Mouse (Mus musculus): ENCODE results near the gene Gm20479. TPM values are rescaled to one million over a fixed set of nuclear protein-coding genes. Genes with fewer than 3 reads are reported as not detected.

The Gm20479 gene
- polyA plus RNA-seq, 1 experiment, result 15.8 TPM

- Histone ChIP-seq H3K9me3 (replicated peaks; ENCODE audit: control insufficient read depth, insufficient read depth, low read length, poor library complexity, severe bottlenecking) (no peaks in the 10 kb centered on the region), H3K36me3 (ENCODE audit: control insufficient read depth, insufficient read depth, low read length, poor library complexity, severe bottlenecking) (no peaks in the 10 kb centered on the region), H3K27ac (ENCODE audit: insufficient read depth, low read length) (no peak overlapping the region), H3K27me3 (ENCODE audit: control insufficient read depth, insufficient read depth, low read length, poor library complexity, severe bottlenecking) (no peaks in the 10 kb centered on the region), H3K4me1 (ENCODE audit: control insufficient read depth, insufficient read depth, low read length) (peaks cover 6% of the 10 kb centered on the region), H3K4me3 (ENCODE audit: low read depth, low read length) (peak overlapping the region; percentile 20), H3K9ac (ENCODE audit: low read depth, poor library complexity, severe bottlenecking) (no peak overlapping the region)
- TF ChIP-seq POLR2A (IDR thresholded peaks at IDR 0.05; ENCODE audit: insufficient read depth, low read length) (no peak), EP300 (IDR thresholded peaks at IDR 0.05; ENCODE audit: insufficient read depth, low read depth, low read length) (0 out of 2 replicates have a peak, but pooled peaks have one; percentile 5), CTCF (IDR thresholded peaks at IDR 0.05; ENCODE audit: low read depth, low read length) (no peak)
Observed at GRCm38 (mm10) chr7:27366082-27366844, 9.0 kb upstream of the Gm20479 start.

GRCm38 (mm10) chr7:27364379-27364778 is 7.2 kb upstream of the Gm20479 start:
- peak overlapping the region; percentile 71 for H3K9ac ChIP-seq (ENCODE audit: low read depth, poor library complexity, severe bottlenecking)
- peaks cover 6% of the 10 kb centered on the region for H3K4me1 ChIP-seq (ENCODE audit: control insufficient read depth, insufficient read depth, low read length)
- H3K27me3 ChIP-seq (ENCODE audit: control insufficient read depth, insufficient read depth, low read length, poor library complexity, severe bottlenecking), result no peaks in the 10 kb centered on the region
- no peaks in the 10 kb centered on the region for H3K9me3 ChIP-seq (replicated peaks; ENCODE audit: control insufficient read depth, insufficient read depth, low read length, poor library complexity, severe bottlenecking)
- no peaks in the 10 kb centered on the region for H3K36me3 ChIP-seq (ENCODE audit: control insufficient read depth, insufficient read depth, low read length, poor library complexity, severe bottlenecking)
- TF ChIP-seq EP300 (IDR thresholded peaks at IDR 0.05; ENCODE audit: insufficient read depth, low read depth, low read length), result no peak
- no peak for TF ChIP-seq POLR2A (IDR thresholded peaks at IDR 0.05; ENCODE audit: insufficient read depth, low read length)
- TF ChIP-seq CTCF (IDR thresholded peaks at IDR 0.05; ENCODE audit: low read depth, low read length), result no peak
- H3K4me3 ChIP-seq (ENCODE audit: low read depth, low read length), result peak overlapping the region; percentile 39
- H3K27ac ChIP-seq (ENCODE audit: insufficient read depth, low read length), result no peak overlapping the region

GRCm38 (mm10) chr7:27361283-27361946 is 4.2 kb upstream of the Gm20479 start:
- H3K27ac ChIP-seq (ENCODE audit: insufficient read depth, low read length), result peak overlapping the region; percentile 96
- peaks cover 2% of the 10 kb centered on the region for H3K4me1 ChIP-seq (ENCODE audit: control insufficient read depth, insufficient read depth, low read length)
- peak overlapping the region; percentile 83 for H3K9ac ChIP-seq (ENCODE audit: low read depth, poor library complexity, severe bottlenecking)
- no peaks in the 10 kb centered on the region for H3K9me3 ChIP-seq (replicated peaks; ENCODE audit: control insufficient read depth, insufficient read depth, low read length, poor library complexity, severe bottlenecking)
- TF ChIP-seq CTCF (IDR thresholded peaks at IDR 0.05; ENCODE audit: low read depth, low read length) (no peak), POLR2A (IDR thresholded peaks at IDR 0.05; ENCODE audit: insufficient read depth, low read length) (no peak)
- no peaks in the 10 kb centered on the region for H3K36me3 ChIP-seq (ENCODE audit: control insufficient read depth, insufficient read depth, low read length, poor library complexity, severe bottlenecking)
- H3K4me3 ChIP-seq (ENCODE audit: low read depth, low read length), result peak overlapping the region; percentile 80
- no peaks in the 10 kb centered on the region for H3K27me3 ChIP-seq (ENCODE audit: control insufficient read depth, insufficient read depth, low read length, poor library complexity, severe bottlenecking)

- H3K27me3 ChIP-seq (ENCODE audit: control insufficient read depth, insufficient read depth, low read length, poor library complexity, severe bottlenecking), result no peaks in the 10 kb centered on the region
- peak overlapping the region; percentile 69 for H3K4me3 ChIP-seq (ENCODE audit: low read depth, low read length)
- TF ChIP-seq EP300 (IDR thresholded peaks at IDR 0.05; ENCODE audit: insufficient read depth, low read depth, low read length), result no peak
- TF ChIP-seq POLR2A (IDR thresholded peaks at IDR 0.05; ENCODE audit: insufficient read depth, low read length), result no peak
- no peak for TF ChIP-seq CTCF (IDR thresholded peaks at IDR 0.05; ENCODE audit: low read depth, low read length)
- no peaks in the 10 kb centered on the region for H3K4me1 ChIP-seq (ENCODE audit: control insufficient read depth, insufficient read depth, low read length)
- H3K9ac ChIP-seq (ENCODE audit: low read depth, poor library complexity, severe bottlenecking), result peak overlapping the region; percentile 61
- no peaks in the 10 kb centered on the region for H3K36me3 ChIP-seq (ENCODE audit: control insufficient read depth, insufficient read depth, low read length, poor library complexity, severe bottlenecking)
- H3K9me3 ChIP-seq (replicated peaks; ENCODE audit: control insufficient read depth, insufficient read depth, low read length, poor library complexity, severe bottlenecking), result no peaks in the 10 kb centered on the region
- H3K27ac ChIP-seq (ENCODE audit: insufficient read depth, low read length), result peak overlapping the region; percentile 96
Observed at GRCm38 (mm10) chr7:27360749-27361148, 3.5 kb upstream of the Gm20479 start.

GRCm38 (mm10) chr7:27359706-27360358 is 2.6 kb upstream of the Gm20479 start:
- H3K9ac ChIP-seq (ENCODE audit: low read depth, poor library complexity, severe bottlenecking), result 0 out of 2 replicates have a peak overlapping the region, but pooled peaks have one; percentile 61
- peak overlapping the region; percentile 16 for H3K4me3 ChIP-seq (ENCODE audit: low read depth, low read length)
- H3K27ac ChIP-seq (ENCODE audit: insufficient read depth, low read length), result peak overlapping the region; percentile 83
- H3K4me1 ChIP-seq (ENCODE audit: control insufficient read depth, insufficient read depth, low read length), result no peaks in the 10 kb centered on the region
- H3K27me3 ChIP-seq (ENCODE audit: control insufficient read depth, insufficient read depth, low read length, poor library complexity, severe bottlenecking), result no peaks in the 10 kb centered on the region
- TF ChIP-seq CTCF (IDR thresholded peaks at IDR 0.05; ENCODE audit: low read depth, low read length) (no peak), EP300 (IDR thresholded peaks at IDR 0.05; ENCODE audit: insufficient read depth, low read depth, low read length) (peak; percentile 97), POLR2A (IDR thresholded peaks at IDR 0.05; ENCODE audit: insufficient read depth, low read length) (no peak)
- no peaks in the 10 kb centered on the region for H3K9me3 ChIP-seq (replicated peaks; ENCODE audit: control insufficient read depth, insufficient read depth, low read length, poor library complexity, severe bottlenecking)
- no peaks in the 10 kb centered on the region for H3K36me3 ChIP-seq (ENCODE audit: control insufficient read depth, insufficient read depth, low read length, poor library complexity, severe bottlenecking)
